Mouse (Mus musculus) frontal cortex, adult (tissue): ENCODE measurements around the gene Ptpn6.

ENCODE experiments used
- ATAC-seq: cut with Nextera tagmentation; 2 replicates; pipeline ENCODE4 v1.9.2; 2017; ENCODE audit warnings: mild to moderate bottlenecking, moderate library complexity, mixed read lengths; ENCODE audit not compliant: low TSS enrichment

Ptpn6 gene

DNA sequence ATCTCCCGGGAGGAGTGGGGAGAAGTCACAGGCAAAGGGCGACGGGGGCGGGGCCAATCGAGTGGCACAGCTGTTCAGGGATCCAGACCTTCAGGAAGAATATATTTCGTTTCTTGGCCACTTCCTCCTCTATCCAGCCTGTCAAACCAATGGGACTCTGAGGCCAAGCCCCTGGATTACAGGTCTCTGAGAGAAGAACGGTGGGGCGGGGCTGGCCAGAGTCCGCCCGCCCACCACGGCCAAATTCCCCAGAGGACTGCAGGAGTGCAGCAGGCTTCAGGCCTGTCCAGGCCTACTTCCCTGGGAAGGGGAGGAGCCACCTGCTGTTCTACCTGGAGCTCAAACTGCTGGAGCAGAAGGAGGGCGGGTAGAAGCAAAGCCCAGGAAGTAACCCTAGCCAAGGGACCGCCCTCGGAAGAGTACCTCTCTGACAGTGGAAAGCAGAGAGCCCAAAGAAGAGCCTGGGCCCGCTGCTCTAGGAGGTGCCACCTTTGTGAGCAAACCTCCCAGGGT lies at the start of gene Ptpn6:
Gene Ptpn6 (minus strand): TSS at position 204 of the 513 bp plus-strand sequence.
- no peak for ATAC-seq

DNA sequence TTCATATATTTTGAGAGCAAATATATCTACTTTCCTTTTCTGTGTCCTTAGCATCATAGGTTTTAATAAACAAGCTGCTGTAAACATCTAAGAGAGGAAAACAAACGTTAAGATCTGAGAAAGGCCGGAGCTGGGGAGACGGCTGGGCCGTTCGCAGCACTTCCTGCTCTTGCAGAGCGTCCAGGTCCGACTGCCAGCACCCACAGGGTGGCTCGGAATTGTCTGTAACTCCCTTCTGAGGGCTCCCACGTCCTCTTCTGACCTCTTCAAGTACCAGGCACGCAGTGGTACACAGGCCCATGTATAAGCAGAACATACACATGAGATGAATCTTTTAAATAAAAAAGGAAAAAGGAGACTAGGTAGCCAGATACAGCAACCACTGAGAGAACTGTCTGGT lies 49.2 kb upstream of the Ptpn6 start:
- no peak for ATAC-seq

DNA sequence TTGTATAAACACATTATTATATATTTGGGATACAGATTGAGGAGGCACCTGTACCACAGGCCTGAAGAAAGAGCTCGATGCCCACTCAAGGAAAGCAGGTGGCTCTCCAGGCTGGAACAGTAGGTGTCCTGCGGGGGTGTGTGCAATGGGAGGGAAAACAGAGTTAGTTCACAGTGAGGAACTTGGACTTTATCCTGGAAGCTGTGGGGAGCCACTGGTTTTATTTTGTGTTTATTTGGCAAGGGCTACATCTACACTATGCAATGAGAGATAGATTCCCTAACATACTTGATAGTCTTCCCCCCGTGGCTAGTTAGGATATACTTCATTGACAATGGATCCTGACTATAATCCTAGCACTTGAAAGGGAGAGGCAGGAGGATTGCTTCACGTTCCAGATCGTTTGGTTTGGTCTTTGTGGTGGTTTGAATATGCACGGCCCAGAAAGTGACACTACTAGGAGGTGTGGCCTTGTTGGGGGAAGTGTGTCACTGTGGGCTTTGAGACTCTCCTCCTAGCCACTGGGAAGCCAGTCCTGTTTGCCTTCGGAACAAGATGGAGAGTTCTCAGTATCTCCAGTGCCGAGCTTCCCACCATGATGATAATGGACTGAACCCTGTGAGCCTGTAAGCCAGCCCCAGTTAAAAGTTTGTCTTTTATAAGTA lies 48.4 kb upstream of the Ptpn6 start:
- ATAC-seq: peak; percentile 80

DNA sequence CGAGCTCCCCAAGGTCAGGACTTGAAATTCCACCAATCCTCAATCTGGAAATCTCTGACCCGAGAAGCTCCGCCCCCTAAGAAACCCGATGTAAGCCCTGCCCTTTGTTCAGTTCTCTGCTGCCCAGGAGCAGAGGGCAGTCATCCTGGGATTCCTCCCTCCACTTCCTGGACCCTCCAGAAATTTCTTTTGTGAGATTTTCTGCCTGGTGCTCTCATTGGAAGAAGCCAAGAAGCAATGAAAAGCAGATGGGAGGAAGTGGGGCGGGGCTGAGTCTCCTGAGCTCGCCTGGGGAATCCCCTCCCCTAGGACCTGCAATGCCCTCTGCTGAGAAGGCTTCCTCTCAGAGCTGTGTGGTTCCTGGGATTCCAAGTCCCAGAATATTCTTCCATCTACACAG lies 43.9 kb upstream of the Ptpn6 start:
- no peak for ATAC-seq

DNA sequence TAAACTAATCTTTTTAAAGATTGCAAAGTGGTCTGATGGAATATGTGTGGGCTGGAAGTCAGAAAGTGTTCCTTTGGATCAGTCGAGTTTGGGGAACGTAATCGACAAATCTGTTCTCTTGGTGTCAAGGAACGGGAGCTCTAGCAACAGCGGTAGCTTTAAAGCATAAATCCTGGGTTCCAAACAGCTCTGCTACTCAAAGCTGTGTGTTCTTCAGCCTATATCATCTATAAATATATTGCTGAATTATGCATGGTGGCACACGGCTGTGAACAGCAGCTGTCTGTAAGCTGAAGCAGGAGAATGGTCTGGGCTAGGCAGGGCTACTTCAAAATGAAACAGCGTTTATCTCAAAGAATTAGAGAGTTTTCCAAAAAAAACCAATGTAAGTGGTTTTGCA lies 42.4 kb upstream of the Ptpn6 start:
- peak; percentile 80 for ATAC-seq

DNA sequence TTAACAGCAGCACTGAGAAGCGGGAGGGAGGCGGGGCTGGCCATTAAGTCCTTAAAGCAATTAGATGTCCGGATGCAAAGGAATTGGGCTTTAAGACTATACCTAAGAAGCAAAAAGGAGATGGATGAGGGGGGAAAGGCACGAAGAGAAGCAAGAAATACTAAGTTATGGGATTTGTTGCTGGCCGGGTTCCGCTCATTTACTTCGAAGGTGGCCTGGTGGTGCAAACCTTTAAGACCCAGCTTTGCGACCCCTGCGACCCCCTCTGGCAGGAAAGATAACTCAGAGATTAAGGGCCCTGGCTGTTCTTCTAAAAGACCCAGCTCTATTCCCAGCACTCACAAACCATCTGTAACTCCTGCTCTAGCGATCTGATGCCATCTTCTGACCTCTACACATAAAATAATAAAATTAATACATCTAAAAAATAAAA lies 41.5 kb upstream of the Ptpn6 start:
- no peak for ATAC-seq

DNA sequence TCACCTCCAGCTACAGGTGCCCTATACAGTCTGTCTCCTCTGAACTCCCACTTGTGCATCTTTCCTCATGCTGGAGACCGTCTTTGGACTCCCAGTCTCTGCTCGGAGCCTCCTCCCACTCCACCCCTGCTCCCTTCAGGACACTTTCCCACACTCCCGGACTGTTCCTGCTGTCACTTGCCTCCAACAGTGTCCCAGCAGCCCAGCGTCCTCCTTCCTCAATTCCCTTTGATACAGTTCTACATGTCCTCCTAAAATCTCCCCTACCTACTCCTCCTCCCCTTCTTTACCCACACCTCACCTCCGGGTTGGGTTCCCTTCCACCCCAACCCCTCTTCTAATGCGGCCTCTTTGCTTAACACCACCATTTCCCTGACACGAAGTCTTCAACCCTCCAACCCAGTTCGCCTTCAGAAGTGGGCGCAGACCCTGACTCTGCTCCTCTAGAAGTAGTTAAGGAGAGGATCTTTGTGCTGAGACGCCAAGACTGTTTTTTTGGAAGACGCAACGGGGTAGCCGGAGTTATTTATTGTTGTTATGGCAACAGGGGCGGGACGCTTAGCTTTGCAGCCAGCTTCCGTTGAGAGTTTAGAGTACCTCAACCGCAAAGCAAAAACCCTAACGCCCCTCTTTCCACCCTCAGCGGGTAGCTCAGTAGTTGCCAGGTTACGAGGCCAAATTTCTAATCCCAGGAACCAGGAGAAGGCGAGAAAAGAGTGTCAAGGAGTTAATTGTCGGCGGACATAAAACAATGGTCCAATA lies 40.9 kb upstream of the Ptpn6 start, which contains the start of gene Lrrc23:
Gene Lrrc23 (minus strand): TSS at position 506 of the 762 bp plus-strand sequence.
- ATAC-seq: peak; percentile 45

DNA sequence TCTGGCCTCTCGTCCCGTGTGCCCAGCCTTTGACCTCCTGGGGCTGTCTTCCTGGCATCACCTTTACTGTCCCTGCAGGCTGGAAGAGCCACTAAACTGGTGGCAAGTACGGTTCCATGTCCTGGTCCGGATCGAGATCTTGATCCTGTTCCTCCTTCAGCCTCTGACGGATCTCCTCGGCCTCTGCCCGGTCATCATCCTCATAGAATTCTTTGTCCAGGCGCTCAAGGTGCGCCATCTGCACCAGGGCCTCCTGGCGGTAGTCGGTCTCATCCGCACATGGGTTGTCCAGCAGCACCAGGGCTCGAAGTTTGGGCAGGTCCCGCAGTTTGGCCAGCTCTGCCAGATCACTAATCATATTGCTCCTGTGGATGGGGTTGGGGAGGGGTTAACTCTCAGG lies 32.0 kb upstream of the Ptpn6 start:
- ATAC-seq: no peak

DNA sequence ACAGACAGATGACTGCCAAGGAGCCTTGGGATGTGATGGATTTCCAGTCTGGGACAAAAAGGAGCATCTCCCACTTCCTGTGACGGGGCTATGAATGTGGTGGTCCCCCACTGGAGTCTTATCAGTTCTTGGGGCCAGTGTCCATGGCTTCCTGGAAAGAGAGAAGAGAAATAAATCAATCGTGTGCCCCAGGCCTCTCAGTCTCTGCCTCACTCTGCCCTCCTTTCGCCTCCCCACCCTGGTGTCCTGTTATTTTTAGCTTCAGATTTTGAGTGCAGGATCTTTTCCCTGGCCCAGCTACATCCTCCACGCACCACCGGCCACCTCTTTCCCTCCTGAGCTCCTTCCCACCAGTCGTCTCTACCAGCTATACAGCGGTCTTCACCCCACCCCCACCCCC lies 31.5 kb upstream of the Ptpn6 start:
- ATAC-seq: no peak

DNA sequence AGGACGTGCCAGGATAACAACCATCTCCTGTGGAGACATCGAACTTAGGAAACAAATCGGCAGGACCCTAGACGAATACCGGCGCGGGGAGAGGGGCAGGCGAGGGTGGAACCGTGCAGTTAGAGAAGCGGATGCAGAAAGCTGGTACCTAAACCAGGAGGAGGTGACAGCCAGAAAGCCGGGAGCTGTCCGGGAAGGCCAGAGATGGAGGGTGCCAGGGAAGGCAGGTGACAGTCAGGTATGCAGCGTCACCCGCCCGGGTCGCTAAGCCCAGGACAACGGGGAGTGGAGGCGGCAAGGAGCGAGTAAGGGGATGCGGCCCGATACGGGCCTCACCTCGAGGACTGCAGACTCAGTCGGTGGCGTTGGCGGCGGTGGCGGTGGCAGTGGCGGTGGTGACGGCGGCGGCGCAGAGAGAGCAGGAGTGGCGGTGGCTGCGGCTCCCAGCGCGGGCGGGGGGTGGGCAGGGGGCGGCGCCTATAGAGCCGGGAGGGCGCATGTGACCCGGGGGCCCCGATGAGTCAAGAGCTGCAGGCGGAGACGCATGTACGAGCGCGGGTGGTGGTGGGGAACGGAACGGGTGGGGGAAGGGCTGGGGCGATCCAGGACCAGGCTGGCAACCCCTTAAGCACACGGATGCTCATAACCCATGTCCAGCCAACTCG lies 30.7 kb upstream of the Ptpn6 start, which contains the start of gene Eno2:
Gene Eno2 (minus strand): TSS at position 573 of the 665 bp plus-strand sequence.
- ATAC-seq: peak; percentile 68

DNA sequence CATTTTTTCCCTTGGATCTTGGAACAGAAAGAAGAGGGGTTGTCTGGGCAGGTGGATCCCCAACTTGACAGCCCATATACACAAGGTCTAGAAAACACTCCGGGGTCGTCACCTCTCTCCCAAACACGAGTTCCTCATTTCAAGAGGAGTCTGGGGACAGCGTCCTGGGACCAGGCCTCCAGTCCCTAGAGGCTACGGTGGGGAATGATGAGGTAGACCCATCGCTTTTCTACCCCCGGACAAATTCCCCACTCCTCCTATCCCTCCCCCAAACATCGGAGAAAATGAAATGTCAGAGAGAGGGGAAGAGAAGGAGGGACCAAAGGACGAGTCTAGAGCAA lies 30.2 kb upstream of the Ptpn6 start:
- peak; percentile 24; the same call in 1 of the 2 replicates for ATAC-seq

DNA sequence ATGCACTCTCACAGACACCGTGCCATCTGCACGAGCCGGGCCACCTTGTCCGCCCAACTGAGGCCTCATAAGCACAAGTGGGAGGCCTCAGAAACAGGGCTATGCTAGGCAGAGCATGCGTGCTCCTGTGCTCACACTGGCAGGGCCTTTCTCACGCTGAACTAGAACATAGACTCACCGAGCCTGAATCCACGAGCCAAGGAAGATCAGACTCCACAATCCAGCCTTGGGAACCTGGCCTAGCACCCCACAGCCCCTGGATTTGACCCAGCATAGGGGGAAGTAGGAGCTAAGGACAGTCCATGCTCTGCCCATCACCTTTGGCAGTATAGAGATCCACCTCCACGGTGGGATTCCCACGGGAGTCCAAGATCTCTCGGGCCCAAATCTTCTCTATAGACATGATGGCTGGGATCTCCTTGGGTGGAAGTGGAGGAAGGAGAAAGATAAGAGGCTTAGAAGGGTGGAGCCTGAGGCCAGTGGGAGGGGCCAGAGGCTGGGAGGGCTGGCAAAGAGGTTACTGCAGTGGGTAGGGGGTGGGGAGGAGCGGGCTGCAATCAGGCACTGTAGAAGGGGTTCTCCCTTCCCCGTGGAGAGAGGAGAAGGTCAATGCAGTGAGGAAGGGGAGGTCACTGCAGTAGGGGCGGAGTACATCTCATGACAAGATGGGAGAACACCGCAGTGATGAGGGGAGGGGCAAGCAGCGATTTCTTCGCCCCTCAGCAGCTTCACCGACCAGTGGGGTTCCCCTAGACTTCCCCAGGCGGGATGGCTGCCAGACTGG lies 29.6 kb upstream of the Ptpn6 start:
- ATAC-seq: peak; percentile 53

DNA sequence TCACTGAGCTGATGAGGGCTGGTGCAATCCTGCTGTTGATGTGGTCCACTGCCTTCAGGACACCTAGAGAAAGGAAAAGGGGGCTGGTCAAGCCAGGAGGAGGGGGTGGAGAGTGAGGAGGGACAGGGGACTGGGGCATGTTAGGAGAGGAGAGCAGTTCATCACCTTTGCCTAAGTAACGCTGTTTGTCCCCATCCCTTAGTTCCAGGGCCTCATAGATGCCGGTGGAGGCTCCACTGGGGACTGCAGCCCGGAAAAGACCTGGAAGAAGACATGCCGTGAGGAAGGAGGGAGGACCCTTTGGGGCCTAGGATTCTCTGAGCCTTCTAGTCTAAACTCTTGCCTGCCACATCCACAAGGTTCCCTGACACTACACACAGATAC lies 29.0 kb upstream of the Ptpn6 start:
- no peak for ATAC-seq

DNA sequence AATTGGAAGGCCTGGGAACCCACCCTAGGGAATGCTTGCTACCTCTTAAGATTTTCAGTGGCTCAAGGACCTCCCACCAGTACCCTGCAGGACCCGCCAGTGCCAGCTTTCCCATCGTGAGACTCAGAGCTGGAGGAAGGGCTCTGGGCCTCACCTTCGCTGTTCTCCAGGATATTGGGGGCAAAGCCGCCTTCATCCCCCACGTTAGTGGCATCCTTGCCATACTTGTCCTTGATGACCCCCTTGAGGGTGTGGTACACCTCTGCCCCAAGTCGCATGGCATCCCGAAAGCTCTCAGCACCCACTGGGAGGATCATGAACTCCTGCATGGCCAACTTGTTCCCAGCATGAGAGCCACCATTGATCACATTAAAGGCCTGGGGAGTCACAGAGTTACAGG lies 27.4 kb upstream of the Ptpn6 start:
- ATAC-seq: no peak

DNA sequence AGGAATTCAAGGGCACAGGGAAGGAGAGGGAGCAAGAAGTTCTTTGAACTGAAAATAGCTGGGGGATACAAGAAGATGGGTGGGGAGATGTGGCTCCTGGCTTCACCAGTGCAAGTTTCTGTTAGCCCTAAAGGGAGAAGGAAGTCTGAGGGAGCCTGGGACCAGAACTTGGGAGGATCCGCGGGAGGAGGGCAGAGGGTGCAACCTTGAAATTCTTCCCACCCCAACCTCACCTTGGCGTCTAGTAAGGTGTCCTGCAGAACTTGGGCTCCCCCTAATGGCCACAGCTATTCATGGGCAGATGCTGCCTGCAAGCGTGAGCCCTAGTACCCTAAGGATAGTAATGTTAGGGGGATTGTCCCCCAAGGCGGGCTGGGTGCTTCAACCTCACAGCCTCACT lies 20.7 kb upstream of the Ptpn6 start:
- ATAC-seq: peak; percentile 53

DNA sequence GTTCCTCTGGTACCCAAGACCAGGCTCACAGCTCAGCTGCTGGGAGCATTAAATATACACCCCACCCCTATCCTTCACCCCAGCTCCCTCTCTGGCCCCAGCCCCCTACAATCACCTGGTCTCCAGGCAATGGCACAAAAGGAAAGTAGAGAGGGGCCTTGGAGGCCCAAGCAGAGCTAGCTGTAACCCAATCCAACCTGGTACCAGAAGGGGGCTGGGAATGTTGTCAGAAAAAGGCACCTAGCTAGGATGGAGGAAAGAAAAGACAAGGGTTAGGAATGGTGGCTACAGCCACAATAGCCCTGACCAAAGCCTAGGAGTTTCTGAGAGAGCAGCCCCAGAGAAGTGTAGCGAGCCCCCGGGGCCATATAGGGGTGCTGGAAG lies 20.3 kb upstream of the Ptpn6 start:
- no peak for ATAC-seq

DNA sequence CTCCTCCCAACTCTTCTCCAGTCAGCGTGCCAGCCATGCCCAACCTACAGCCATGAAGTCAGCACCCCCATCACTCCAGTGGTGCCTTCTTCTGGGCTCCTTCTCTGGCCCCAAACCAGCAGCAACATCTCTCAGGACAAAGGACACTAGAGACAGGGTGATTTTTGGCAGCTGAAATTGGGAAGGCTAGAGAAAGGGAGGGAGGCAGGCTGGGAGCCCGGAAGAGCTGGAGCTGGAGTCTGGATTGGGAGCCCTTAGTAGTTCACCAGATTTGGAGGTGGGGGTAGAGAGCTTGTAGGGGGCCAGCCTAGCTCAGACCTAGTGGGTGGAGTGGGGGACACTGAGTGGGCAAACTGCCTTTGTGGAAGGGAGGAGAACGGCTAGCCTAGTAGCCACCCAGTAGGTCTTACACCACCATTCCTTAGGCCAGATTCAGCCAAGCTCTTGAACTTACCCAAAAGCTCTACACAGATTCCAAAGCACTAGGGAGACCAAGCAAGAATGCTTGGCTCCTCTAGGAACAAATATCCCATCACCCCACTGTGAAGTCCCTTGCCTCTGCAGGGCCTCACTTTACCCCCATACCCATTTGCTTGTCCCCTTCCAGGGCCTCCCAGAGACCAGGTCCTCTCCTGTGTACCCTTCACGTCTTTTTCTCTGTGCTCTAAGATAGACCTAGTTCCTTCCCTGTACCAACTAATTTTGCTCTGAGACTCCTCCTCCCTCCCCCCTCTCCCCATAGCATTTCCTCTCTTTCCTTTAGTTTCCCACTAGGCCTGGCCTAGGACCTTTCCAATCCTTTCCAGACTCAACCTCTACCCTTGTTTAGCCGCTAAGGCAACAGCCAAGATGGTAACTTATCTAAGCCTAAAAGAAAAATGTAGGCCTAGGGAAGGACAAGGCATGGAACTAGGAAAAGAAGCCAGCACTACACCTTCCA lies 19.7 kb upstream of the Ptpn6 start:
- ATAC-seq: peak; percentile 42

DNA sequence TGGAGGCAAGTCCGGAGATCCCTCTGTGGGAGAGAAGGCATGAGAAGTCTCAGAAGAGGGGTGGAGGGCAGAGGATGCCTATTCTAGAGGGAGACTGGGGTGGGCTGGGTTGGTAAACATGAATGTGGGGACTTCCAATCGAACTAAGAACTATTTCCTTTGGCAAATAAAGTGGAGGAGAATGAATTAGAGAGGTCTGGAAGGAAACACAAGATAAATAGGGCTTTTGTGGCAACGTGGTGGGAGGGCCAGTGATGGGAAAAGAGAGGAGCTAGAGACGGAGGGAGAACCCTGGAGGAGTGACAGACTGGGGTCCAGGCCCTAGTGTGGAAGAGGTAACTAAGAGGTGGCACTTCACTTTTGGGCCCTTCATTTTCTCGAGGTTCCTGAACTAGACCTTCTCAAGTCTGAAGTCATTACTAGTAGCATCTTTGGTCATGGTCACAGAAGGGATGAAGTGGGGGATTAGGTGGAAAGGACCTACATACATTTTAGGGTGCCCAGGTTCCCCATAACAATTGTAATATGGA lies 18.9 kb upstream of the Ptpn6 start:
- ATAC-seq: no peak

DNA sequence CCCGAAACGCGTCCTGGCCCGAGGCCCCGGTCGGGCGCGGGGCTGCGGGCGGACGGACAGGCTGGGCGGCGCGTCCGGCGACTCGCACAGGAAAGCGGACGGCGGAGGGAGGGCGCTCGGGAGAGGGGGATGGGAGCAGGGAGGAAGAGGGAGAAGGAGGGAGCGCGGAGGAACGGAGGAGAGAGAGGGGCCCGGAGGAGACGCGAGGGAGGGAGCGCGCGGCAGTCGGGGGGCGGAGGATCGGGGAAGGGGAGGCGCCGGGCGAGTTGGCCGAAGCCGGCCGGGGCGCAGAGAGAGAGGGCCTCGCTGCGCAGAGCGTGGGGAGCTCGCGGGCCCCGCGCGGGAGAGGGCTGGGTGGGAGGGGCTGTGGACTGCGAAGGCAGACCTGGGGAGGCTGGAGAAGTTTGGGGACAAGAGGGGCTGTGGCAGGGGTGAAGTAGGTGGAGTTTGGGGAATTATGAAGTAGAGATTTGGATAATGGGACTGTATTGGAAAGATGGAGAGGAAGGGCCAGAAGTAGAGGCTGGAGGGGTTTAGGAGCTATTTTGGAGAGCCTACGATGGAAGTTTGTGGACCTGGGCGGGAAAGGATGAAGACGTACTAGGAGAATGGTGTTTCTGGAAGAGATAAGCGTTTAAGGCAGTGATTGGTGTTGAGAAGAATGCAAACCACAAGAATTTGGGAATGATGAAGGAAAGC lies 18.3 kb upstream of the Ptpn6 start:
- peak; percentile 32 for ATAC-seq
